Mouse (Mus musculus) telencephalon, adult 2 months (tissue): ENCODE results near the gene Sectm1b.
"Not testable (repeated sequence)": the region's sequence is repeated elsewhere in the genome, so short reads cannot be mapped to it uniquely, and the experiment has no call there.

Experiments
- DNase-seq: peaks from one replicate; pipeline ENCODE4 v3.0.0-alpha.2; 2011; ENCODE audit warnings: low read depth, low spot score

Gene Sectm1b

DNA sequence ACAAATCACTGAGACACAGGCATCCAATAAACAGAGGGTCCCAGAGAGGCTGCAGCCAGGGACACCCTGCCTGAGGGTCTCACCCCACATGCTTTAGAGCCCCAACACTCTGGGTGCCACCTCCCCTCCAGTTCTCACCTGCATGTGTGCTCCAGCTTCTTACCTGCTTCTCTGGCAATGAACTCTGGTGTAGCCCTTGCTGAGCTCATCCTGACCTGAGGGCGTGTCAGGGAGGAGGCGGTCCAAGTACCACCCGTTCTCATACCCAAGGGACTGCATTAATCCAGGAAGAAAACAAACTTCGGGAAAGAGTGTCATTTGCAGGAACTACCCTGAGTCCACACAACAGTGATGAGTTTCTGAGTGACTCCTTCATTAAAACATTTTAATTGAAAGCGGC is at the start of gene Sectm1b:
Gene Sectm1b, minus strand, starts transcription at position 191 of the 400 bp plus-strand sequence.
- DNase-seq, result no peak

DNA sequence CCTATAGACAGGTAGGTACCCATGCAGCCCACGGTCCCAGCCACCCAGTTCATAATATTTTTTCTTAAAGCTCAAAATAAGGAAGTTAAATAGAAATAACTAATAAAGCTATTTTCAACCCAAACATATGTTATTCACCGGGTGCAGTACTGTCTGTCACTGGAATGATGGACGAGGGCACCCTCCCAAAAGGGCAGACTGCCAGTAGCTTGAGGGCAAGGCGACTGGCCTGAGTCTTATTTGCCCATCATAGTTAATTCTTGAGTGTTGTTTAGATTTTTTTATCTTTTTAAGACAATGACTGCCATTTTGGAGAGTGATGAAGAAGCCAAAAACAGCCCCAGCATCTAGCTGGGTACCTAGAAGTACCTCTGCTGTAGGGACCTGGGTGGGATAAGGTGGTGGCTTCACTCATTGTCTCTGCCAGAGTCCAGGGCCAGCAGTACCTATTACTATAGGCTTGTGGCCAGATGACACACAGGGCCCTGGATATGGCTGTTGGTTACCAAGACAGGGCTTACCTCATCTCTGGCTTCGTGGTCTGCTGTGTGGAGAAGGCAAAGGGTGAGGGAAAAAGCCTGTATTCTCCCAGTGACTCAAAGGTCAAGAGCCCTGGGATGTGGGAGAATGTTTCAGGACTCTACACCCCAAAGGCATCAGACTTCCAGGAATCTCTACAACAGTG is 48.9 kb upstream of the Sectm1b start:
- DNase-seq, result no peak

DNA sequence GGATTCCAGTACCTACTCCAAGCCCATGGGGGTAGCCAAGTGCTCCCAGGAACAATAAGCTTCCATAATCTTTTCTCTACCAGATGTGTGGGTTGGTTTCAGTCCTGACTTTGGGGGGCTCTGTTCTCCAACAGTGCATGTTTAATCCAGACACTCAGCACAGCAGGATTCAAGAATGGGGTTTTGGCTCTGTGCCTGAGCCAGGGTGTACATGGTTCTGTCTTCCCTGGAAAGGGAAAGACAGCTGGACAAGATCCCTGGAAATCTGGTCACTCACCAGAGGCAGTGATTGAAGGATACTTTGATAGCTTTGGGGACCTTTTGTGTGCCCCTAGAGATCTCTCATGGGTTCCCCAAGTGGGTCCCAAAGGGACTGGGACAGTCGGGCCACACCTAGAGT is 48.2 kb upstream of the Sectm1b start:
- DNase-seq, result no peak

DNA sequence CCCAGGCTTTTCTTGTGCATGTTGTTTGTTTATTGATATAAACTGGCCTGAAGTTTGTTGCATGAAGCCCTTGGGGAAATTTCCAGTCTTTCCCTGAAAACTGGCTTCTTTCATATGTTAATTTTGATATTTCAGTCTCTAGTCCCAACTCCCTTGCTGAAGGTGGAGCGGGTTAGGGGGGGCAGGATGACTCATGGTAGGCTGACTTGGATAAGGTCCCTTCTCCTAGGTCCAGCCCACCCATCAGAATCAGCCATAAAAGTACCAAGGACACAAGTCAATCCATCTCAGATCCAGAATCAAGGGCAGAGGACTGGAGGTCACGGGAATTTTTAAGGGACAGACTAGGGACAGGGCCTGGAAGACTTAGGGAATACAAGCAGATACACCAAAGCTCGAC is 47.7 kb upstream of the Sectm1b start:
- no peak for DNase-seq

DNA sequence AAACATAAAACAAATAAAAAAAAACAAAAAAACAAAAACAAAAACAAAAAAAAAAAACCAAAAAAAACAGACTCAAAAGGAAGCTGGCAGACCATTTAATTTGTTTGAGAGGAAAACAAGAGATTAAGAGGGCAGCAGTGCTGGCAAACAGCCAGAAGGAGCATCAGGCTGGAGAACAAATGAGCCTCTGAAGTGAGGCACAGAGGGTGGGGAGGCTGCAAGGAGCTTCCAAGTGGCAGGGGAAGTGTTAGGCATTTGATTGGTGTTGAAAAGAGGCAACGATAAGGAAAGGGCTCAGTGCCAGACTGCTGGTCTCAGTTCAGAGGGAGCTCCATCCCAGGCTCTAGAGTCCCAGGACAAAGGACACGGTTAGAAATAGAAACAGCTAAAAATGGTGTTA is 46.6 kb upstream of the Sectm1b start:
- no peak for DNase-seq

DNA sequence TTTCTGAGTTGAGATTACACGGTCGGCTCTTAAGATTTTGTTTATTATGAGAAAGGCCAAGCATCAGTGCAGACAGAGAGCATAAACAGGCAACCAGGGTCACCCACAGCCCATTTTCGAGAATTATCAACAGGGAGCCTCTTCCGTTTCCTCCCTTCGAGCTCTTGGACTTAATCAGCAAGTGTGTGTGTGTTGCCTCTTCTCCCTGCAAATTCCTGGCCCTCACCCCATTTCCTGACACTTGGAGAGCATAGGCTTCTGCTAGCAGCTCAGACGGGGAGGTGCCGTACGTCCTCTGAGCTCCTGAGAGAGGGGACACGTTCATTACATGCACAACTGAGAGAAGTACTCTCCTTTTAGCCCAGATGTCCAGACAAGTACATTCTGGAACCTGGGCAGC is 44.7 kb upstream of the Sectm1b start:
- DNase-seq, result no peak

DNA sequence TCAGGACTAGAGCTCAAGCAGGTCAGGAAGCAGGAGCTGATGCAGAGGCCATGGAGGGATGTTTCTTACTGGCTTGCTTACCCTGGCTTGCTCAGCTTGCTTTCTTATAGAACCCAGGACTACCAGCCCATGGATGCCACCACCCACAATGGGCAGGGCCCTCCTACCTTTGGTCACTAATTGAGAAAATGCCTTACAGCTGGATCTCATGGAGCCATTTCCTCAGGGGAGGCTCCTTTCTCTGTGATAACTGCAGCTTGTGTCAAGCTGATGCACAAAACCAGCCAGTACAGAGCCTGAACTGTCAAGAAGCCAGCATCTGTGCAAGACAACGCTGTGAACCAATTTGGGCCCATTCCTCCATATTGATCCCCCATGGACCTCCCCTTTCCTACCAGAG is 43.9 kb upstream of the Sectm1b start:
- DNase-seq, result not testable (repeated sequence)

DNA sequence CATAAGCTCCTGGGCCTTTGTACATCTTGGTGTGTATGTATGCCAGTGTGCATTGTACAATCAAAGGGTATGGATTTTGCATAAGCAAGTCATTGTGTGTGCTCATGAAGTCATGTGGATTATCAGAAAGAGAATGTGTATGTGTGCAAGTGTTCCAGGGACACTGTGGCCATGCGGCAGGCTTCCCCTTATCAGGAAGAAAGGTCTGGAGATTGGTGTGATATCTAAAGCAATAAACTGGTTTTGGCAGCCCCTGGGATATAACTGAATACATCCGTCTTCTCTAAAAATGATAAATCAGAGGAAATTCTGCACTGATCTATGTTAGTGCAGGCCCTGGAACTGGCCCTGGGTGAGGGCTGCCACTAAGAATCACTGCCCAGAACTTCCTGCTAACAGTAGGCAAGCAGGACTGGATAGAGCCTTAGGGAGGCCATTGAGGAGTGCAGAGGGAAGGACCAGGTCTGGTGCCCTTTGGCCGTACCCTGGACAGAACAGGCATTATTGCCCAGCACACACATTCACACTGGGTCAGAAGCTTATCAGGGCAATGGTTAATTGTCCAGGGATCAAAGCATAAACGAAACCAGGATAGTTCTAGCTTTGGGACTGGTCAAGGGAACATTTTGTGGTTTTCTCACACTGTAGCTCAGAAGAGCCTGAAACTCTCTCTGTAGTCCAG is 37.9 kb upstream of the Sectm1b start:
- no peak for DNase-seq

DNA sequence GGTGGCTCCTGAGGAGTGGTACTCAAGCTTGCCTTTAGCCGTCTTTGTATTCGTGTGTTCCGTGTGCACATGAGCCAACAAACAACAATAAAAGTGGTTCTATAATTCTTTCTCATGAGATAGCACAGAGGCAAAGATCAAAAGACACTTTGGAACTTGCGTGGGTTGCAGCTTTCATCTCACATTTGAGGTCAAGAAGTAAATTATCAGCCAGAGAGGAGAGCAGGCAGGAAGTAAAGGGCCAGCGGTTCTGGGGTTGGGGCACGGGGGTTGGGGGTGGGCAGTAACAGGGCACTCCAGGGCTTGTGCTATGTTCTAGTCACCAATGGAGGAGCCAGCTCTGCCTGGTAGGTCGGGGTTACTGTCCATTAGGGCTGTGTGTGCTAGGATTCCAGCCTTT is 37.3 kb upstream of the Sectm1b start:
- no peak for DNase-seq

DNA sequence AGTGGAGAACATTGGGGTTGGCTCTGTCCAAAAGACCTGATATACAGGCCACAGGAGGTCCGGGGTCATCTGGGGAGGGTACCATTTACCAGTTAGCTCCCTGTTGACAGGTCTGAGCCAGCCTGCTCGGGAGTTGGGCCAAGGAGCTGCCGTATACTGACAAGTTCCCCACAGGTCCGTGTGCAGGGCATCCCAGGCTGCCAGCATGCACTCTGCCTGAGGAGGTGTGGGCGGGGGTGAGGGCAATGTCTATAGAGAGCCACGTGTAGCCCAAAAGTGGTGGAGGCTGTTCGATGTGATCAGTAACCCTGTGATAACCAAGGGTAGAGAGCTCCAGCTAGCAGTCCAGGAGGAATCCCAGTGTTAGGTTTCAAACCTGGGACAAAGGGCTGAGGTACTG is 36.4 kb upstream of the Sectm1b start:
- DNase-seq, result no peak

DNA sequence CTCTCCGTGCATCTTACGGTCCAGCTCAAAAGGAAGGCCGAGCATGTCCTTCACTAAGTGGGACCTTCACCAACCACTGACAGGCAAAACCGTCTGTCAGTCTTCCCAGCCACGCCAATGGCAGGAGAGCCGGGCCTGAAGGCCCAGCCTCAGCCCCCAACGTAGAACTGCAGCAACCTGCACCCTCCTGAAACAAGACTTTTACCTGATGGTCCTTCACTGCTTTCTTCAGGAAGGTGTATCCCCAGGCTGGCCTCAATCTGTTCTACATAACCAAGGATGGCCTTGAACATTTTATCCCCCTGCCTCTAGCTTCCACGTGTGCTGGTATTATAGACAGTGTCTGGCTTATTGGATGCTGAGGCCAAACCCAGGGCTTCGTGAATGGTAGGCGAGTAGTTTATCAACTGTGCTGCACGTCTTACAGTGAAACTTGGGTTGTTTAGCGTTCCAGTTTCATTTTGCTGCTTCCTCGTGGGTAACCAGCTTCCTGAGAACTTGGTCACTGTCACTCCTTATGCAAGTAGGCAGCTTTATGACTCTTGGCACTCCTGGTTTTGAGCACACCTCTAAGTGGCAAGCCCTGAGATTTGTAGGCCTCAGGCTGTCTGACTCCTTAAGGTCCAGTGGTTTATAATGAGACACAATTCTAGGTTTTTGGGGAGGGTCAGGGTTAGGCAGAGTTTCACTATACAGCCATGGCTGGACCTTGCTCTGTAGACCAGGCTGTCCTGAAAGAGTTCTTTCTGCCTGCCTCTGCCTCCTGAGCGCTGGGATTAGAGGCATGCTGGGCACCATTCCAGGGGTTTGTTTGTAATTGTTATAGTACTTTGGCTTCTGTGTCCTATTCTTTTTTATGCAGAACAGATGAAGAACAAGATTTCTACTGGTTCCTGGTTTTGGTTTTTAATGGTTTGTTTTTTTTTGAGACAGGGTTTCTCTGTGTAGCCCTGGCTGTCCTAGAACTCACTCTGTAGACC is 29.5 kb upstream of the Sectm1b start:
- DNase-seq, result no peak

DNA sequence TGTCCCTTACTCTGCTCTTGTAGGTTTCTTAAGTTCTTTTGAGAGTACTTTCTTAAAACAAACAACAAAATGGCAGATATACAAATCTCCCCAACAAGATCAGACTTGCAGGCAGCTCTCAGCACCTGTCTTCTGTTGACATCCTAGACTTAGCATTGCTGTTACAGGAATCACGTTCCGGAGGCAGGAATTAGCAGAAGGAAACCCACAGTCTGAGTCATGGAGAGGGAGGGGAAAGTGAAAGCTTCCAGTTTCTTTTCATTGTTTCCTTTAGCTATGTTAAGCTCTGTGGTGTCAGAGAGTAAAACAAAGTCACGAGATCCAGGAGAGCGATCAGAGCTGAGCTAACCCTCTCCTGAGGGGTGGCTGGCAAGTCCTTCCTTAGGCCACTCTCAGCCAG is 27.6 kb upstream of the Sectm1b start:
- peak; percentile 9 for DNase-seq

DNA sequence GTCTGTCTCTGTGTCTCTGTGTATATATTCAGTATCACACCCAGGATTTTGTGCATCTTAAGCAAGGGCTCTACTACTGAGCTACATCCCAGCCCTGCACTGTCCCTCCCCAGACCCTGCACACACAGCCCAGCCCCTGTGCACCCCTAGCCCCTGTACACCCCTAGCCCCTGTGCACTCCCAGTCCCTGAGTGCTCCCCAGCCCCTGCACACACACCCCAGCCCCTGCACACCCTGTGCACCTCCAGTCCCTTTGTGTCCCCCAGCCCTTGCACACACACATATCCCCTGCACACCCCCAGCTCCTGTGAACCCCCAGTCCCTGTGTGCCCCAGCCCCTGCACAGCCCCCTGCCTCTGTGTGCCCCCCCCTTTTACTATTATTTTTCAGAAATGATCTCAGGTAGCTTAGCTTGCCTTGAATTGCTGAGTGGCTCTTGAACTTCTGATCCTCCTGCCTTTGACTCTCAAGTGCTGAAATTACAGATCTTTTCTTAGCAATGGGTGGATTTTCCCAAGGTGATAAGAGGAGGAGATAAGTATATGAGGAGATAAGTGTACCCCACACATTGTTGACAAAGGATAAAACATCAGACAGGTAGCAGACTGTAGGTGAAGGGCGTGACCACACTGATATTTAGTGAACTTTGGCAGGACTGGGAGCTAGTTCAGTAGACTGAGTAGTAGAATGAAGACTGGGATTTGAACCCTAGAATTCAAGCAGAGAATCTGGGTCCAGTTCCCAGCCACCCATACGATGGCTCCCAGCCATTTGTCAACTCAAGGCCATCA is 26.6 kb upstream of the Sectm1b start:
- no peak for DNase-seq

DNA sequence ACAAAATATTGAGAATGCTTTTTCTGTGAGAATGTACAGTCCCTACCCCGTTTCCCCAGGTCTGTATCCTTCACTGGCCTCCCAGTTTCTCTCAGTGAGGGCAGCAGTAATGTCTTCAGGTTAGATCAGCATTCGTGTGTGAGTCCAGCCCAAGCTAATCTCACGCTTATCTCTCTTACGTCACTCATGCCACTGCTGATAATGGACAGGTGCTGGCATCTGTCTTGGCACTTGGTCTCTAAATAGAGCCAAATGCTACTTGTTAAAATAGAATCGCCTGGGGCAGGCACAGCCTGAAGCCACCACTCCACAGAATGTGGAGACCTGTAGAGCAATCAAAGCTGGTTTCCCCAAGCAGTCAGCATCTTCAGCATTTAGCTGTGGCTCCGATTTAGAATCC is 25.6 kb upstream of the Sectm1b start:
- no peak for DNase-seq

DNA sequence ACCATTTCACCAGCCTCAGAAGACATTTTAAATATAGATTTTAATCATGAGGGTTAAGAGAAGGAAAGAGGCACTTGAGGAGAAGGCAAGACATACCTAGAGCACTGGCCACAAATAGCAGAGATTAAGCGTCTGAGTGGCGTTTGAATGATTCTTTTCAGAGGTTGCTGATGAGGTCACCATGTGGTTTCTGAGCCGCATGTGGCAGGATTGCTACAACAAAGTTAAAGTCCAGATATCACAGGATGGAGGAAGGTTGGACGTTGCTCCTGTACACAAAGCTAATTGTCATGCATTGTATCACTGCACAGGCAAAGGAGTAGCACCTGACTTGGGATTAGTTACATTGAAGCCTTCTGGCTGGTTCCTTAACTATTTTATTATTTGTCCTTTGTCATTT is 22.9 kb upstream of the Sectm1b start:
- DNase-seq, result no peak

DNA sequence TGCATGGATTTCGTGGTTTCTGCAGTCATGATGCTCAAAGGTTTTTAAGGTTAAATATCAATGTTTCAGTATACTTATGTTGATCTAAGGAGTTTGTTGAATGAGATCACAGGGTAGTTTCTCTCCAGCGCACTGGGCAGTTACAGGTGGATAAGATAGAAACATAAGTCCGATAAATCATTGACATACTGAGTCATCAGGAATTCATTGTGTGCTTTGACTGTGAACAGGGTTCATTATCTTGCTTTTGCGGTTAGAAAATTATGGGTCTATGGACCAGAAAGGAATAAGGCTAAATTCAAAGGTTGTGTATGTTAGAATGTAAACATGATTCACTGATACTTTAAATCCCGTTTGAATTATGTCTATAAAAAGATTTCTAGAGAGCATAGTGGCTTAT is 21.8 kb upstream of the Sectm1b start:
- DNase-seq, result no peak

DNA sequence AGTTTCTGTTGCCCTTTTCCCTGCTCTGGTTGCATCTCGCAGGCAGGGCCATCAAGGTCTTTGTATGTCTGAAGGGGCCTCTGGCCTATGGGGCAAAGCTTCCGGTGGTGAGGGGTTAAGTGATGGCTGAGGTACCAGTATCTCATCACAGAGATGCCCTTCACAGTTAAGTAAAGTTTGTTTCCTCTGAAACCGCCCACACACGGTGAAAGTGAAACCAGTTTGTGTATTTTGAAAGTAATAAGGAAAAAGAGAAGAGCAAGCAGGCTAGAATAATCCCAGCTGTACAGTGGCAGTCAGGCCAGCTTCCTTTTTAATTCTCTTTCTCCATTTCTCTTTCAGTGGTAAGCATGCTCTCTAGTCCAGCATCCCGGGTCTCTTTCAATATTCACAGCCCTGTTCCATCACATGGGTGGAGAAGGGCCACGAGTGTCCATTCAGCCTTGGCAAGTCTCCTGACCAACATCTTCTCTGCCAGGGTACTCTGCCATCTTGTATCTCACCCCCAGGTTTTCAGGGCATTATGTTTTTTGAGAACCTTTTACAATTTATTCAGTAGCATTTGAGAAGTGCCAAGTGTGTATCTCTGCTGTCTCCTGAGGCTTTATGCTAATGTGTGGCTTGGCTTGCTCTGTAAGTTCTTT is 19.6 kb upstream of the Sectm1b start:
- no peak for DNase-seq

DNA sequence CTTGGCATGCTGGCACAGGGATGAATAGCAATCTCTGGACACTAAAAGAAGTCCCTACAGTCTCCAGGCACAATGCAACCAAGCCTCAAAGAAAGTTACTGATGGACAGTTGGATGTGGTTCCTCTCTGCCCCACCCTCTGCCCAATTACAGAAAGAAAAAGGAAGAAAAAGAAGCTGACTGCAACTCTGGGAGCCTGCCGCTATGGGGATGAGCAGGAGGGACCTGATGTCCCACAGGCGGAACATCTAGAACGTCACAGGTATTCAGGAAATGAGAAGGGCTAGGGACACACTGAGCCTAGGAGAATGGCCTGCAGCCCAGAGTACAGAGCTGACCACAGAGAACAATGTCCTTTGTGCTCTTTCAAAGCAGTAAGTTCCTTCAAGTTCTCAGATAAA is 18.9 kb upstream of the Sectm1b start:
- DNase-seq, result no peak

DNA sequence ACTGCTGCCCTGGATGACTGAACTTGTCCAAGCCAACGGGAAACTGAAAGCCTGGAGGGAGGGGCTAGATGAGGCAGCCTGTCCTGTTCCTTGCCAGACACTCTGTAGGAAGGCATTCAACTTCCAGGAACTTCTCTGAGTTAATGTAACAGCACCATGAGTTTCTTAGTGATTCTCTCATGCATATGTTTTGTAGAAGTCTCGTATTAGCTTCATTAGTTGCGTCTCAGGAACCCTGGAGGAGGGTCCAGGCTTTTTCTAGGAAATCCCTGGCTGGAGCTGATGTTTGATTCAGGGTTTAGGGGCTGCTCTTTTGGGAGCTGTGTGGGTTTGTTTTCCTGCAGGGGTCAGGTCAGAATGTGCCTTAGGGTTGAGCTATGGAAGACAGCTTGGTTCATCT is 17.8 kb upstream of the Sectm1b start, which contains the start of gene Sectm1a:
Gene Sectm1a, minus strand, starts transcription at position 101 of the 400 bp plus-strand sequence.
- no peak for DNase-seq

DNA sequence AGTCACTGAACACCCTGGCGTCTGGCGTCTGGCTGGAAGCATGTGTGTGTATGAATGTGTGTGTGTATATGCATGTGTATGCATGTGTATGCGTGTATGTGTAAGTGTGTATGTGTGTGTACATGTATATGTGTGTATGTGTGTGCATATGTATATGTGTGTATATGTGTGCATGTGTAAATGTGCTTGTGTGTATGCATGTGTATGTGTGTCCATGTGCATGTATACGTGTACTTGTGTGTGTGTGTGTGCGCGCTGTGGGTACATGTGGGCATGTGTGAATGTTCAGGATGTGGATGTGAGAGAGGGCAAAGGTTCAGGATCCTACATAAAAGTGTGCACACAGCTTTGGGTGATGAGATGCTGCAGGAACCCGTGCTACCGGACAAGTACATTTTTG is 17.0 kb upstream of the Sectm1b start:
- no peak for DNase-seq

DNA sequence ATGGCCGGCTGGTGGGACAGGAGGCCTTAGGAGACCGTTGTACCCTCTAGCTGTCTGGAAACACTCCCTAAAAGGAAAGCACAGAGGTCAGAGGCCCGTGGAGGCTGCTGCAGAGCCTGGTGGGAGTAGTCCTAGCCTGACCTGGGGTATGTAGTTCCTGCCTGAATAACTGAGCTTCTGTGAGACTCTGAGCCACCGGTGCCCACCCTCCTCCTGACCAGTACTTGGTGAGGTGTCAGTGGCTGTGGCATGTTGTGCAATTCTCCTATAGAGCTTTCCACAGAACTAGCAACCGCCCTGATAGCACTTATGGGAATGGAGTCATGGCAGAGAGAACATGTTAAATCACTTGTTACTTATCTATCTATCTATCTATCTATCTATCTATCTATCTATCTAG is 12.3 kb upstream of the Sectm1b start:
- no peak for DNase-seq
